Mouse (Mus musculus) MEL (cell line): ENCODE measurements around the gene Phyhipl. TPM values are rescaled to one million over a fixed set of nuclear protein-coding genes. Genes with fewer than 3 reads are reported as not detected.

Experiments
- DNase-seq: peaks from one replicate; pipeline ENCODE4 v3.0.0; 2011; ENCODE audit warnings: low read depth, low spot score
- H3K27ac ChIP-seq: 2 replicates; pipeline ENCODE4 v1.5.1; 2012; ENCODE audit warnings: low read depth, mild to moderate bottlenecking, control low read depth, low read length, moderate library complexity; ENCODE audit not compliant: control insufficient read depth
- H3K27me3 ChIP-seq, 2 experiments: fragments of 150-350 bp in 1 of 2; sonication (generic) in 1 of 2; 2 replicates each; pipeline ENCODE4 v1.6.1; 2012; ENCODE audit warnings: low read length in 2 of 2, mild to moderate bottlenecking in 2 of 2, improper control_type of control experiment in 1 of 2, moderate library complexity in 1 of 2; ENCODE audit not compliant: insufficient read depth in 2 of 2, control insufficient read depth in 1 of 2
- H3K36me3 ChIP-seq, 2 experiments: 2 replicates each; pipeline ENCODE4 v1.6.1; 2012 to 2014; ENCODE audit warnings: low read length in 2 of 2, improper control_type of control experiment in 1 of 2, inconsistent platforms in 1 of 2, mild to moderate bottlenecking in 1 of 2; ENCODE audit not compliant: insufficient read depth in 2 of 2, control insufficient read depth in 1 of 2
- H3K4me1 ChIP-seq, 2 experiments: fragments of 150-350 bp in 1 of 2; sonication (generic) in 1 of 2; 2 replicates each; pipeline ENCODE4 v1.6.1; 2012; ENCODE audit warnings: low read length in 2 of 2, improper control_type of control experiment in 1 of 2, mild to moderate bottlenecking in 1 of 2; ENCODE audit not compliant: insufficient read depth in 2 of 2, control insufficient read depth in 1 of 2
- H3K4me3 ChIP-seq, 2 experiments: fragments of 150-350 bp in 1 of 2; sonication (generic) in 1 of 2; 2 replicates each; pipeline ENCODE4 v1.5.1; 2012; ENCODE audit warnings: low read depth in 2 of 2, low read length in 2 of 2, mild to moderate bottlenecking in 2 of 2, moderate library complexity in 2 of 2, control low read depth in 1 of 2, improper control_type of control experiment in 1 of 2; ENCODE audit not compliant: control insufficient read depth in 1 of 2, insufficient read depth in 1 of 2
- H3K79me2 ChIP-seq: 2 replicates; pipeline ENCODE4 v1.6.1; 2012; ENCODE audit warnings: mild to moderate bottlenecking, low read length, moderate library complexity; ENCODE audit not compliant: control insufficient read depth, poor library complexity, insufficient read depth
- H3K9ac ChIP-seq: 2 replicates; pipeline ENCODE4 v1.6.1; 2012; ENCODE audit warnings: low read depth, mild to moderate bottlenecking, control low read depth, low read length, moderate library complexity; ENCODE audit not compliant: control insufficient read depth, poor library complexity, severe bottlenecking
- H3K9me3 ChIP-seq: fragments of 150-350 bp; sonication (generic); replicated peaks from 2 replicates; pipeline ENCODE4 v1.6.1; 2012; ENCODE audit warnings: mild to moderate bottlenecking, low read length, improper control_type of control experiment, moderate library complexity; ENCODE audit not compliant: insufficient read depth
- CHD1 ChIP-seq: IDR thresholded peaks from 2 replicates; pipeline ENCODE4 v1.6.1; 2012; ENCODE audit warnings: low read depth, mild to moderate bottlenecking, inconsistent platforms, low read length, improper control_type of control experiment
- CHD2 ChIP-seq: IDR thresholded peaks from 2 replicates; pipeline ENCODE4 v1.6.1; 2011; ENCODE audit warnings: low read length, improper control_type of control experiment
- E2F4 ChIP-seq: IDR thresholded peaks from 2 replicates; pipeline ENCODE4 v1.6.1; 2011; ENCODE audit warnings: low read depth, low read length, improper control_type of control experiment, borderline replicate concordance
- ELF1 ChIP-seq: IDR thresholded peaks from 2 replicates; pipeline ENCODE4 v1.6.1; 2014; ENCODE audit warnings: low read depth, mild to moderate bottlenecking, inconsistent platforms, low read length, improper control_type of control experiment, moderate library complexity
- GABPA ChIP-seq: IDR thresholded peaks from 2 replicates; pipeline ENCODE4 v1.6.1; 2012; ENCODE audit warnings: low read depth, mild to moderate bottlenecking, inconsistent platforms, low read length, improper control_type of control experiment, moderate library complexity
- KAT2A ChIP-seq: conservative IDR thresholded peaks from 2 replicates; pipeline ENCODE4 v1.6.1; 2012; ENCODE audit warnings: low read depth, low read length, improper control_type of control experiment, inconsistent platforms
- MAX ChIP-seq: IDR thresholded peaks from 2 replicates; pipeline ENCODE4 v1.6.1; 2011; ENCODE audit warnings: low read length, improper control_type of control experiment
- MAZ ChIP-seq: IDR thresholded peaks from 2 replicates; pipeline ENCODE4 v1.6.1; 2012; ENCODE audit warnings: low read depth, mild to moderate bottlenecking, inconsistent platforms, low read length, improper control_type of control experiment
- MYC ChIP-seq: IDR thresholded peaks from 2 replicates; pipeline ENCODE4 v1.6.1; 2011; ENCODE audit warnings: low read depth, mild to moderate bottlenecking, low read length, improper control_type of control experiment, moderate library complexity
- NELFE ChIP-seq: IDR thresholded peaks from 2 replicates; pipeline ENCODE4 v1.6.1; 2011; ENCODE audit warnings: low read depth, low read length, improper control_type of control experiment
- NRF1 ChIP-seq: IDR thresholded peaks from 2 replicates; pipeline ENCODE4 v1.6.1; 2014; ENCODE audit warnings: low read depth, mild to moderate bottlenecking, inconsistent platforms, low read length, improper control_type of control experiment, moderate library complexity; ENCODE audit not compliant: poor library complexity, insufficient read depth, severe bottlenecking
- POLR2A ChIP-seq, 2 experiments: IDR thresholded peaks; 2 replicates each; pipeline ENCODE4 v1.6.1; 2011 to 2012; ENCODE audit warnings: low read length in 2 of 2, mild to moderate bottlenecking in 2 of 2, control low read depth in 1 of 2, improper control_type of control experiment in 1 of 2, low read depth in 1 of 2, moderate library complexity in 1 of 2; ENCODE audit not compliant: control insufficient read depth in 1 of 2, insufficient read depth in 1 of 2, poor library complexity in 1 of 2
- RAD21 ChIP-seq: IDR thresholded peaks from 2 replicates; pipeline ENCODE4 v1.6.1; 2011; ENCODE audit warnings: mild to moderate bottlenecking, low read depth, low read length, improper control_type of control experiment
- RCOR1 ChIP-seq: IDR thresholded peaks from 2 replicates; pipeline ENCODE4 v1.6.1; 2012; ENCODE audit warnings: low read depth, mild to moderate bottlenecking, inconsistent platforms, low read length, improper control_type of control experiment
- SMC3 ChIP-seq: IDR thresholded peaks from 2 replicates; pipeline ENCODE4 v1.6.1; 2011; ENCODE audit warnings: low read depth, low read length, improper control_type of control experiment
- TAL1 ChIP-seq: IDR thresholded peaks from 2 replicates; pipeline ENCODE4 v1.6.1; 2012; ENCODE audit warnings: mild to moderate bottlenecking, inconsistent platforms, low read length, moderate library complexity, mixed read lengths
- TCF12 ChIP-seq: IDR thresholded peaks from 2 replicates; pipeline ENCODE4 v1.6.1; 2014; ENCODE audit warnings: low read depth, mild to moderate bottlenecking, inconsistent platforms, low read length, improper control_type of control experiment, moderate library complexity
- polyA plus RNA-seq, 2 experiments: library from polyadenylated mRNA; stranded (reverse) in 1 of 2; unstranded in 1 of 2; fragments of >175 nt in 1 of 2; fragments of >200 nt in 1 of 2; gene quantifications; 2 replicates each; pipeline versions ENCODE4 v1.2.1 to v1.2.4; 2012; ENCODE audit warnings: low replicate concordance in 2 of 2, low read depth in 1 of 2; ENCODE audit not compliant: insufficient read length in 2 of 2, insufficient read depth in 1 of 2, missing spikeins in 1 of 2
- total RNA-seq: library from RNA; depleted of rRNA; stranded (reverse); fragments of 300-350 nt; gene quantifications from 2 replicates; pipeline ENCODE4 v1.2.3, GENCODE M21; 2012

Gene Phyhipl
- total and polyA plus RNA-seq, 3 experiments = not detected

DNA sequence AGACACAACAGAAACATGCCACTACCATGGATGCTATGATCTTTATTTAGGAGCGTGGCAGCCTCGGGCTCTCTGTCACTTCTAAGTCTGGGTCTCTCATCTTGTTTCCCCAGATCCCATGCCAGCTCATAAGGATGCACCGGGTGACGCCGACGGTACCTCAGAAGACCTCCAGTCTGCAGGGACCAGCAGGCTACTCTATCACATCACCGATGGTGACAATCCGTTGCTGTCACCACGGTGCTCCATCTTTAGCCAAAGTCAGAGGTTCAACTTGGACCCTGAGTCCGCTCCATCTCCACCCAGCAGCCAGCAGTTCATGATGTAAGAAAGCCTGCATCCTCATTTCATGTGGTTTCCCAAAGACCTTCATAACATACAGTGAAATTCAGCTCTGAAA lies 121.2 kb downstream of the Phyhipl start:
- Histone ChIP-seq H3K4me1 (no peaks in the 10 kb centered on the region), H3K4me3 (no peak overlapping the region), H3K36me3 (no peaks in the 10 kb centered on the region), H3K79me2 (no peaks in the 10 kb centered on the region), H3K27ac (no peak overlapping the region), H3K9me3 (no peaks in the 10 kb centered on the region), H3K9ac (no peak overlapping the region), H3K27me3 (no peaks in the 10 kb centered on the region)
- TF ChIP-seq NRF1 (no peak), GABPA (no peak), KAT2A (no peak), CHD1 (no peak), POLR2A (IDR thresholded peaks at IDR 0.05; ENCODE audit: control insufficient read depth in 1 of 2, insufficient read depth in 1 of 2, low read depth in 1 of 2, low read length in 2 of 2, poor library complexity in 1 of 2) (no peak), MAX (no peak), MYC (no peak), CHD2 (no peak), TAL1 (no peak), RCOR1 (no peak), RAD21 (no peak), TCF12 (no peak), MAZ (no peak), ELF1 (no peak)
- no peak for DNase-seq

DNA sequence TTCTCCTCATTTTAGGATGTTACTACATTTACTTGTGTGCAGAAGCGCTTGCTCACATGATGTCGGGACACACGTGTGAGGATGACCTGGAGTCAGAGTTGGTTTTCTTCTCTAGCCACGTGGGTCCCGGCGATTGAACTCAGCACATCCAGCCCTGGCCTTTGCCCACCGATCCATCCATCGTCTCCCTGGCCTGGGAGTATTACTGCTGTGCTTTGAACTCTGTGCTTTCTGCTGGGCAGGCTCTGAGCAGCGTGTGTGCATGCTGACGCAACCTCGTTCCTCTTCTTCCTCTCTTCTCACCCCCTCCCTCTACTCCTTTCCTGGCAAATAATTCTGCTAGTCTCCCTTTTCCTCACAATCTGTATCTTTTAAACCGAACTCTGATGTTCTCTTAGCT lies 121.8 kb downstream of the Phyhipl start:
- Histone ChIP-seq H3K79me2 (no peaks in the 10 kb centered on the region), H3K36me3 (no peaks in the 10 kb centered on the region), H3K4me1 (no peaks in the 10 kb centered on the region), H3K9ac (no peak overlapping the region), H3K27ac (no peak overlapping the region), H3K4me3 (no peak overlapping the region), H3K9me3 (no peaks in the 10 kb centered on the region), H3K27me3 (no peaks in the 10 kb centered on the region)
- DNase-seq = no peak
- no peak for TF ChIP-seq KAT2A
- TF ChIP-seq SMC3 = no peak
- no peak for TF ChIP-seq NELFE
- no peak for TF ChIP-seq RAD21
- no peak for TF ChIP-seq E2F4
